11 mouse cellular contexts compared by ENCODE assay signal in genomic region chr6:121336558-121336957, GRCm38 (mm10). TPM values are rescaled to one million over a fixed set of nuclear protein-coding genes. Genes with fewer than 3 reads are reported as not detected.
DNase-seq lines count a peak whose midpoint lies in the region; ATAC-seq and TF ChIP-seq lines count a peak whose summit lies in the region.
"Had no signal": no experiment of that assay in that cellular context is flagged by ENCODE, and none has a peak within 500 bp of the region (broad histone marks: within the 10 kb centered on the region; RNA-seq: fewer than 3 reads in every experiment).

No protein-coding gene starts in this region.

- H3K4me2 ChIP-seq in liver, embryonic 11.5 days = peak overlapping the region; percentile 42
- H3K4me2 ChIP-seq: heart, embryonic 13.5 days had no signal

- DNase-seq in 416B (ENCODE audit: low read depth) (peak; percentile 90), MN1 (ENCODE audit: low spot score) (no peak)
- DNase-seq in liver, embryonic 11.5 days (ENCODE audit: low spot score) = peak; percentile 49
- DNase-seq in spleen, adult 12 weeks (ENCODE audit: low spot score) = peak; percentile 44
- no peak for DNase-seq in urinary bladder, postnatal 4 days (ENCODE audit: low spot score in 2 of 2)
- DNase-seq in layer of hippocampus, adult 9-11 months = no peak
- no peak for DNase-seq in kidney, adult 18-20 months
- DNase-seq: midbrain, embryonic 14.5 days had no signal

- no peaks in the 10 kb centered on the region for H3K27me3 ChIP-seq in liver, embryonic 11.5 days (replicated peaks; ENCODE audit: control insufficient read depth, insufficient read depth, low read length)

- H3K9me3 ChIP-seq in liver, embryonic 11.5 days (ENCODE audit: control insufficient read depth, low read length) = no peaks in the 10 kb centered on the region
- H3K9me3 ChIP-seq: heart, embryonic 13.5 days had no signal

- ATAC-seq in liver, embryonic 11.5 days (replicated peaks; ENCODE audit: low FRiP score) = peak; percentile 60

- TF ChIP-seq POLR2A in bone marrow, adult 2 months (IDR thresholded peaks at IDR 0.05; ENCODE audit: borderline replicate concordance, control insufficient read depth, low read depth, low read length) = no peak

- H3K4me1 ChIP-seq in bone marrow, adult 2 months (ENCODE audit: control insufficient read depth, insufficient read depth, low read length) = peaks cover 9% of the 10 kb centered on the region
- peaks cover 6% of the 10 kb centered on the region; the same call in 1 of the 2 replicates for H3K4me1 ChIP-seq in liver, embryonic 11.5 days (replicated peaks; ENCODE audit: control insufficient read depth, insufficient read depth, low read length)

- H3K4me3 ChIP-seq in bone marrow, adult 2 months (replicated peaks; ENCODE audit: control insufficient read depth, low read depth, low read length) = peak overlapping the region; percentile 60
- H3K4me3 ChIP-seq in liver, embryonic 11.5 days (ENCODE audit: low read depth, low read length) = peak overlapping the region; percentile 30
- H3K4me3 ChIP-seq: heart, embryonic 13.5 days had no signal

- TF ChIP-seq CTCF in bone marrow, adult 2 months (IDR thresholded peaks at IDR 0.05; ENCODE audit: control insufficient read depth, insufficient read depth, low read length) = no peak

- whole genome bisulfite sequencing in bone marrow, adult 2 months = 16% methylated on average over 8 of the region's 8 CpGs
- WGBS in liver, embryonic 11.5 days = 30% methylated on average over 8 of the region's 8 CpGs

- H3K27ac ChIP-seq in bone marrow, adult 2 months (ENCODE audit: control insufficient read depth, insufficient read depth, low read depth, low read length, poor library complexity) = peak overlapping the region; percentile 28; the same call in 1 of the 2 replicates
- H3K27ac ChIP-seq in liver, embryonic 11.5 days (ENCODE audit: low read depth, low read length) = no peak overlapping the region
- H3K27ac ChIP-seq: heart, embryonic 13.5 days had no signal

- no peaks in the 10 kb centered on the region for H3K36me3 ChIP-seq in liver, embryonic 11.5 days (ENCODE audit: control insufficient read depth, insufficient read depth, low read length)
- H3K36me3 ChIP-seq: heart, embryonic 13.5 days had no signal

- H3K9ac ChIP-seq in liver, embryonic 11.5 days (ENCODE audit: low read depth, low read length) = peak overlapping the region; percentile 21; the same call in 1 of the 2 replicates
- H3K9ac ChIP-seq: heart, embryonic 13.5 days had no signal

RNA-seq across cellular contexts. Expression of gene Slc6a12, which starts 6.3 kb away (rescaled TPM):
- polyA plus RNA-seq in bone marrow, adult 2 months (2011; ENCODE audit: insufficient read depth, insufficient read length, low replicate concordance, missing spikeins) = 4.5 and 6.3 TPM in 2 replicates
- polyA plus RNA-seq in liver, embryonic 11.5 days (2014; fragmentation: Nextera tagmentation; extraction: Ambion mirVana) = 1.1 and 1.4 TPM in 2 replicates
- polyA plus RNA-seq: embryonic facial prominence, embryonic 11.5 days; heart, embryonic 13.5 days had no signal

RNA-seq across cellular contexts. Expression of gene Slc6a13, which starts 36.5 kb away (rescaled TPM):
- polyA plus RNA-seq in bone marrow, adult 2 months (2011; ENCODE audit: insufficient read depth, insufficient read length, low replicate concordance, missing spikeins) = 2.2 and 3.6 TPM in 2 replicates
- polyA plus RNA-seq in liver, embryonic 11.5 days (2014; fragmentation: Nextera tagmentation; extraction: Ambion mirVana) = 17.6 and 18.7 TPM in 2 replicates

Comparison
In these comparisons a context has a peak if more than half of its experiments do, and no peak if none do; other contexts are left out.
1. DNase-seq: peak in 416B (single experiment), liver, embryonic 11.5 days (single experiment) and spleen, adult 12 weeks (single experiment); none in MN1 (single experiment), urinary bladder, postnatal 4 days (0 of 2), layer of hippocampus, adult 9-11 months (single experiment) and kidney, adult 18-20 months (single experiment).